ENCODE assay signal across 40 mouse cellular contexts in genomic region chr10:95715687-95716086, GRCm38 (mm10). TPM values are rescaled to one million over a fixed set of nuclear protein-coding genes. Genes with fewer than 3 reads are reported as not detected.
"Had no signal": no experiment of that assay in that cellular context is flagged by ENCODE, and none has a peak within 500 bp of the region (broad histone marks: within the 10 kb centered on the region; RNA-seq: fewer than 3 reads in every experiment).

No protein-coding gene starts in this region.

- H3K36me3 ChIP-seq: heart, embryonic 13.5 days; heart, embryonic 15.5 days; hindbrain, embryonic 13.5 days; hindbrain, embryonic 15.5 days; limb, embryonic 13.5 days; limb, embryonic 15.5 days; liver, embryonic 13.5 days; liver, embryonic 15.5 days had no signal

- DNase-seq: forebrain, postnatal 0 days; gastrocnemius, postnatal 10 days; gastrocnemius, postnatal 25 days; heart, adult 11 months; heart, adult 2 months; heart, postnatal 14 days; heart, postnatal 36 days; kidney, adult 18-20 months; layer of hippocampus, adult 9-11 months; layer of hippocampus, postnatal 36 days; left cerebral cortex, postnatal 4 days; liver, embryonic 13.5 days; lung, adult 18-20 months had no signal

- H3K4me1 ChIP-seq: hindbrain, embryonic 15.5 days had no signal

- H3K9ac ChIP-seq: forebrain, postnatal 0 days; heart, embryonic 13.5 days; heart, embryonic 15.5 days; hindbrain, embryonic 13.5 days; hindbrain, embryonic 15.5 days; limb, embryonic 13.5 days; limb, embryonic 15.5 days; liver, embryonic 13.5 days; liver, embryonic 15.5 days had no signal

- ATAC-seq: forebrain, postnatal 0 days; hindbrain, postnatal 0 days; intestine, embryonic 16.5 days had no signal

- H3K27ac ChIP-seq: heart, adult 2 months; heart, embryonic 13.5 days; heart, embryonic 15.5 days; hindbrain, embryonic 13.5 days; hindbrain, embryonic 15.5 days; hindbrain, postnatal 0 days; kidney, postnatal 0 days; limb, embryonic 13.5 days; limb, embryonic 15.5 days; liver, embryonic 13.5 days; liver, embryonic 15.5 days had no signal

- H3K27me3 ChIP-seq: heart, embryonic 13.5 days; heart, embryonic 15.5 days; hindbrain, embryonic 13.5 days; hindbrain, embryonic 15.5 days; limb, embryonic 13.5 days; limb, embryonic 15.5 days; liver, embryonic 13.5 days; liver, embryonic 15.5 days had no signal

- H3K4me3 ChIP-seq: heart, adult 2 months; heart, embryonic 13.5 days; heart, embryonic 15.5 days; hindbrain, embryonic 13.5 days; hindbrain, embryonic 15.5 days; limb, embryonic 13.5 days; limb, embryonic 15.5 days; liver, embryonic 13.5 days; liver, embryonic 15.5 days had no signal

- H3K9me3 ChIP-seq: heart, embryonic 13.5 days; heart, embryonic 15.5 days; hindbrain, embryonic 13.5 days; hindbrain, embryonic 15.5 days; limb, embryonic 13.5 days; limb, embryonic 15.5 days; liver, embryonic 13.5 days; liver, embryonic 15.5 days had no signal

- H3K4me2 ChIP-seq: heart, embryonic 11.5 days; heart, embryonic 13.5 days; heart, embryonic 15.5 days; hindbrain, embryonic 13.5 days; hindbrain, embryonic 15.5 days; limb, embryonic 13.5 days; limb, embryonic 15.5 days; liver, embryonic 13.5 days; liver, embryonic 15.5 days had no signal

RNA-seq across cellular contexts. Expression of gene Anapc15-ps, which starts 42.4 kb away (rescaled TPM):
- total RNA-seq: forebrain, postnatal 0 days; gastrocnemius, adult 18-20 months; gastrocnemius, postnatal 10 days; gastrocnemius, postnatal 25 days; heart, adult 2 months; heart, postnatal 14 days; heart, postnatal 36 days; hematopoietic stem cell, adult 5-6 weeks; hindbrain, postnatal 0 days; layer of hippocampus, adult 18-20 months; layer of hippocampus, adult 8-10 months; layer of hippocampus, postnatal 14 days; layer of hippocampus, postnatal 36 days; left cerebral cortex, adult 18-20 months; left cerebral cortex, adult 8-10 months; left cerebral cortex, postnatal 10 days; left cerebral cortex, postnatal 25 days; left cerebral cortex, postnatal 4 days had no signal
- polyA plus RNA-seq: forebrain, postnatal 0 days; gonadal fat pad, adult 2 months; heart, adult 2 months; heart, embryonic 11.5 days; heart, embryonic 13.5 days; heart, embryonic 15.5 days; heart, postnatal 0 days; hindbrain, embryonic 11.5 days; hindbrain, embryonic 13.5 days; hindbrain, embryonic 15.5 days; hindbrain, postnatal 0 days; intestine, embryonic 14.5 days; intestine, embryonic 16.5 days; kidney, embryonic 14.5 days; kidney, postnatal 0 days; large intestine, adult 2 months; limb, embryonic 11.5 days; limb, embryonic 15.5 days; liver, embryonic 13.5 days; liver, embryonic 15.5 days had no signal
